Mouse (Mus musculus) liver, embryonic 13.5 days (tissue): ENCODE measurements at regions not wholly inside any gene's neighbourhood (a gene's known extent, or its start where the extent isn't known, plus 50 kb on each side); places are given as distances from the start of the nearest gene placed in this dataset.

Source experiments
- ATAC-seq: fragments of 200-750 bp; cut with Nextera tagmentation; 2 replicates; pipeline ENCODE4 v1.8.0; 2017; ENCODE audit warnings: low read depth, mild to moderate bottlenecking, moderate number of reproducible peaks, moderate library complexity
- DNase-seq: peaks from one replicate; pipeline ENCODE4 v3.0.0; 2022
- H3K27ac ChIP-seq: fragments of 300-500 bp; sonication (generic); 2 replicates; pipeline ENCODE4 v1.5.1; 2015; ENCODE audit warnings: moderate library complexity, mild to moderate bottlenecking, inconsistent platforms
- H3K27me3 ChIP-seq: fragments of 300-500 bp; sonication (generic); 2 replicates; pipeline ENCODE4 v1.6.1; 2015; ENCODE audit warnings: mild to moderate bottlenecking, inconsistent platforms
- H3K36me3 ChIP-seq: fragments of 300-500 bp; sonication (generic); 2 replicates; pipeline ENCODE4 v1.6.1; 2015; ENCODE audit warnings: mild to moderate bottlenecking, inconsistent platforms
- H3K4me1 ChIP-seq: fragments of 300-500 bp; sonication (generic); replicated peaks from 2 replicates; pipeline ENCODE4 v1.6.1; 2015; ENCODE audit warnings: inconsistent platforms
- H3K4me2 ChIP-seq: fragments of 300-500 bp; sonication (generic); 2 replicates; pipeline ENCODE4 v1.6.1; 2015; ENCODE audit warnings: inconsistent platforms, mild to moderate bottlenecking, moderate library complexity
- H3K4me3 ChIP-seq: fragments of 300-500 bp; sonication (generic); replicated peaks from 2 replicates; pipeline ENCODE4 v1.5.1; 2015; ENCODE audit warnings: mild to moderate bottlenecking, inconsistent platforms
- H3K9ac ChIP-seq: fragments of 300-500 bp; sonication (generic); 2 replicates; pipeline ENCODE4 v1.6.1; 2015; ENCODE audit warnings: mild to moderate bottlenecking, inconsistent platforms
- H3K9me3 ChIP-seq: fragments of 300-500 bp; sonication (generic); replicated peaks from 2 replicates; pipeline ENCODE4 v1.6.1; 2016; ENCODE audit warnings: inconsistent platforms
- WGBS: fragments of 180-500 bp; shearing (Covaris S2); methylation state at CpG from one replicate; pipeline ENCODE4 v1.1.7; 2015; ENCODE audit not compliant: insufficient replicate concordance; 5-methylcytosine and 5-hydroxymethylcytosine counted together

GRCm38 (mm10) chr8:128180214-128180613 lies 178.2 kb upstream of the Nrp1 start:
- H3K9ac ChIP-seq, result no peak overlapping the region
- H3K36me3 ChIP-seq, result no peaks in the 10 kb centered on the region
- no peak overlapping the region for H3K4me2 ChIP-seq
- no peak for ATAC-seq
- no peak for DNase-seq
- 68% methylated on average over 5 of the region's 5 CpGs for WGBS
- no peaks in the 10 kb centered on the region for H3K4me1 ChIP-seq
- H3K9me3 ChIP-seq, result no peaks in the 10 kb centered on the region
- H3K4me3 ChIP-seq, result no peak overlapping the region
- no peaks in the 10 kb centered on the region for H3K27me3 ChIP-seq
- no peak overlapping the region for H3K27ac ChIP-seq

- WGBS, result 69% methylated on average over 4 of the region's 4 CpGs
- H3K9ac ChIP-seq, result no peak overlapping the region
Measured at GRCm38 (mm10) chr8:128183081-128183480, 175.3 kb upstream of the Nrp1 start.

GRCm38 (mm10) chr8:128188321-128188720 lies 170.1 kb upstream of the Nrp1 start:
- 57% methylated on average over 6 of the region's 6 CpGs for WGBS

More at GRCm38 (mm10) chr8:128183081-128183480, 175.3 kb upstream of the Nrp1 start:
- H3K36me3 ChIP-seq, result no peaks in the 10 kb centered on the region
- H3K4me2 ChIP-seq, result no peak overlapping the region
- H3K4me3 ChIP-seq, result no peak overlapping the region
- no peak for ATAC-seq
- no peaks in the 10 kb centered on the region for H3K27me3 ChIP-seq
- no peaks in the 10 kb centered on the region for H3K9me3 ChIP-seq
- DNase-seq, result no peak
- H3K4me1 ChIP-seq, result no peaks in the 10 kb centered on the region
- no peak overlapping the region for H3K27ac ChIP-seq

GRCm38 (mm10) chr8:128193293-128193887 lies 165.0 kb upstream of the Nrp1 start:
- 51% methylated on average over 3 of the region's 3 CpGs for WGBS
- no peak overlapping the region for H3K27ac ChIP-seq
- H3K9ac ChIP-seq, result no peak overlapping the region
- no peak for ATAC-seq
- no peaks in the 10 kb centered on the region for H3K9me3 ChIP-seq
- DNase-seq, result no peak
- H3K4me3 ChIP-seq, result no peak overlapping the region
- no peaks in the 10 kb centered on the region for H3K27me3 ChIP-seq
- H3K4me1 ChIP-seq, result no peaks in the 10 kb centered on the region
- H3K36me3 ChIP-seq, result no peaks in the 10 kb centered on the region
- H3K4me2 ChIP-seq, result no peak overlapping the region

More at GRCm38 (mm10) chr8:128188321-128188720, 170.1 kb upstream of the Nrp1 start:
- Histone ChIP-seq H3K36me3 (no peaks in the 10 kb centered on the region), H3K9me3 (no peaks in the 10 kb centered on the region), H3K9ac (no peak overlapping the region), H3K4me1 (no peaks in the 10 kb centered on the region), H3K27me3 (no peaks in the 10 kb centered on the region), H3K27ac (no peak overlapping the region), H3K4me3 (no peak overlapping the region), H3K4me2 (no peak overlapping the region)
- ATAC-seq (no peak), DNase-seq (no peak)

- no peak overlapping the region for H3K4me2 ChIP-seq
- H3K4me3 ChIP-seq, result no peak overlapping the region
- DNase-seq (no peak), ATAC-seq (no peak)
- H3K9me3 ChIP-seq, result no peaks in the 10 kb centered on the region
- 48% methylated on average over 1 of the region's 1 CpGs for WGBS
- no peaks in the 10 kb centered on the region for H3K4me1 ChIP-seq
- no peak overlapping the region for H3K27ac ChIP-seq
- no peaks in the 10 kb centered on the region for H3K36me3 ChIP-seq
- no peaks in the 10 kb centered on the region for H3K27me3 ChIP-seq
- H3K9ac ChIP-seq, result no peak overlapping the region
Measured at GRCm38 (mm10) chr8:128200815-128201214, 157.6 kb upstream of the Nrp1 start.

- ATAC-seq (no peak), DNase-seq (no peak)
- Histone ChIP-seq H3K27me3 (no peaks in the 10 kb centered on the region), H3K9ac (no peak overlapping the region), H3K4me2 (no peak overlapping the region), H3K4me3 (no peak overlapping the region), H3K9me3 (no peaks in the 10 kb centered on the region), H3K27ac (no peak overlapping the region), H3K4me1 (no peaks in the 10 kb centered on the region), H3K36me3 (no peaks in the 10 kb centered on the region)
- 50% methylated on average over 4 of the region's 4 CpGs for WGBS
Measured at GRCm38 (mm10) chr8:128201635-128202034, 156.8 kb upstream of the Nrp1 start.

- ATAC-seq (no peak), DNase-seq (no peak)
- H3K36me3 ChIP-seq, result no peaks in the 10 kb centered on the region
- H3K9ac ChIP-seq, result no peak overlapping the region
- no peak overlapping the region for H3K27ac ChIP-seq
- no peaks in the 10 kb centered on the region for H3K9me3 ChIP-seq
- no peak overlapping the region for H3K4me3 ChIP-seq
- no peaks in the 10 kb centered on the region for H3K27me3 ChIP-seq
- WGBS, result 31% methylated on average over 4 of the region's 4 CpGs
- H3K4me2 ChIP-seq, result no peak overlapping the region
- no peaks in the 10 kb centered on the region for H3K4me1 ChIP-seq
Measured at GRCm38 (mm10) chr8:128202158-128202886, 156.1 kb upstream of the Nrp1 start.

- Histone ChIP-seq H3K4me1 (no peaks in the 10 kb centered on the region), H3K4me2 (no peak overlapping the region), H3K36me3 (no peaks in the 10 kb centered on the region), H3K27ac (no peak overlapping the region), H3K9me3 (no peaks in the 10 kb centered on the region), H3K27me3 (no peaks in the 10 kb centered on the region), H3K4me3 (no peak overlapping the region), H3K9ac (no peak overlapping the region)
- WGBS, result 53% methylated on average over 3 of the region's 3 CpGs
- ATAC-seq (no peak), DNase-seq (no peak)
Measured at GRCm38 (mm10) chr8:128204803-128205202, 153.6 kb upstream of the Nrp1 start.

- Histone ChIP-seq H3K27me3 (no peaks in the 10 kb centered on the region), H3K36me3 (no peaks in the 10 kb centered on the region)
Measured at GRCm38 (mm10) chr8:128207138-128207537, 151.3 kb upstream of the Nrp1 start.

GRCm38 (mm10) chr8:128210761-128211160 lies 147.6 kb upstream of the Nrp1 start:
- DNase-seq (no peak), ATAC-seq (no peak)
- H3K36me3 ChIP-seq, result no peaks in the 10 kb centered on the region
- no peaks in the 10 kb centered on the region for H3K27me3 ChIP-seq
- 68% methylated on average over 5 of the region's 5 CpGs for WGBS
- no peaks in the 10 kb centered on the region for H3K4me1 ChIP-seq
- H3K27ac ChIP-seq, result no peak overlapping the region
- no peak overlapping the region for H3K9ac ChIP-seq
- H3K4me3 ChIP-seq, result no peak overlapping the region
- H3K9me3 ChIP-seq, result no peaks in the 10 kb centered on the region
- H3K4me2 ChIP-seq, result no peak overlapping the region

More at GRCm38 (mm10) chr8:128207138-128207537, 151.3 kb upstream of the Nrp1 start:
- Histone ChIP-seq H3K4me1 (no peaks in the 10 kb centered on the region), H3K9me3 (no peaks in the 10 kb centered on the region), H3K27ac (no peak overlapping the region), H3K9ac (no peak overlapping the region), H3K4me3 (no peak overlapping the region), H3K4me2 (no peak overlapping the region)
- ATAC-seq (no peak), DNase-seq (no peak)

- ATAC-seq (no peak), DNase-seq (no peak)
- Histone ChIP-seq H3K36me3 (no peaks in the 10 kb centered on the region), H3K4me3 (no peak overlapping the region), H3K9me3 (no peaks in the 10 kb centered on the region), H3K27me3 (no peaks in the 10 kb centered on the region), H3K27ac (no peak overlapping the region), H3K4me2 (no peak overlapping the region), H3K4me1 (no peaks in the 10 kb centered on the region), H3K9ac (no peak overlapping the region)
- WGBS, result 55% methylated on average over 3 of the region's 3 CpGs
Measured at GRCm38 (mm10) chr8:128212223-128212622, 146.2 kb upstream of the Nrp1 start.

GRCm38 (mm10) chr8:128214256-128214655 lies 144.1 kb upstream of the Nrp1 start:
- Histone ChIP-seq H3K4me2 (no peak overlapping the region), H3K27ac (no peak overlapping the region)

More at GRCm38 (mm10) chr8:128214256-128214655, 144.1 kb upstream of the Nrp1 start:
- Histone ChIP-seq H3K9ac (no peak overlapping the region), H3K9me3 (no peaks in the 10 kb centered on the region), H3K4me3 (no peak overlapping the region), H3K36me3 (no peaks in the 10 kb centered on the region), H3K27me3 (no peaks in the 10 kb centered on the region), H3K4me1 (no peaks in the 10 kb centered on the region)
- 43% methylated on average over 2 of the region's 2 CpGs for WGBS
- no peak for DNase-seq
- no peak for ATAC-seq
